Mouse (Mus musculus) G1E (cell line): ENCODE results near the gene Tpgs1.

Experiments used
- CTCF ChIP-seq: IDR thresholded peaks from 2 replicates; pipeline ENCODE4 v1.5.1; 2012; ENCODE audit warnings: low read depth, low read length, inconsistent platforms, mixed read lengths
- GATA1 ChIP-seq: IDR thresholded peaks from 2 replicates; pipeline ENCODE4 v1.6.1; 2012; ENCODE audit warnings: borderline replicate concordance, low read length, inconsistent platforms, mixed read lengths

GRCm38 (mm10) chr10:79689178-79689577 is 20.0 kb downstream of the Tpgs1 start:
- TF ChIP-seq GATA1: no peak
- TF ChIP-seq CTCF: no peak
